Mouse (Mus musculus): ENCODE measurements around the gene Abca13.

DNA sequence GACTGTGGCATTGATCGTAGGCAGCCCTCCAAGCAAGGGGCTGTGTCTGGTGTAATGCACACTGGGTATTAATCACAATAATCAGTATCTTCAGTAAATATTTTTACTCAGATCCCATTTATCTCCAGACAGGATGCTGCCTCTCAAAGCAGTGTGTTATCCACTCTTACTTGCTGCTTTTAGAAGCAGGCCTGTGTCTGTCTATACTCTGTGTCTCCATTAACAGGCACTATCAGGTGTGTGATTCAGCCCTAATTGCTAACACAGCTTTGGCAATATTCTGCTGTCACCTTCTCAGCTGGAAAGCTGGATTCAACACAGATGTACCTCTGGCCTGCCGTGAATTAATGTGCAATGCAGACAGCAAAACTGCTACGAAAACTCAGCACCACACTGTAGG lies 455.5 kb downstream of the Abca13 start:
- TF ChIP-seq CTCF (IDR thresholded peaks at IDR 0.05; ENCODE audit: extremely low read depth, insufficient read length, insufficient replicate concordance, low read depth, low read length) = no peak
- no peak for TF ChIP-seq POLR2A (IDR thresholded peaks at IDR 0.05; ENCODE audit: low read depth, low read length)
